Mouse (Mus musculus): ENCODE results near the gene Bbs9.

- TF ChIP-seq CTCF (IDR thresholded peaks at IDR 0.05; ENCODE audit: insufficient read depth, low read length) (no peak), POLR2A (IDR thresholded peaks at IDR 0.05; ENCODE audit: borderline replicate concordance, extremely low read depth, low read depth, low read length) (no peak)
Measured at GRCm38 (mm10) chr9:22793698-22794097, 318.2 kb downstream of the Bbs9 start.
